Mouse (Mus musculus) heart, embryonic 11.5 days (tissue): Measurements from ENCODE around the gene Fyn. TPM values are rescaled to one million over a fixed set of nuclear protein-coding genes. Genes with fewer than 3 reads are reported as not detected.

Experiments used
- ATAC-seq: fragments of 200-750 bp; cut with Nextera tagmentation; replicated peaks from 2 replicates; pipeline ENCODE4 v1.8.0; 2017; ENCODE audit warnings: moderate library complexity; ENCODE audit not compliant: insufficient number of reproducible peaks, low FRiP score, low TSS enrichment
- H3K27ac ChIP-seq: fragments of 300-500 bp; sonication (generic); 2 replicates; pipeline ENCODE4 v1.5.1; 2014; ENCODE audit warnings: mild to moderate bottlenecking, low read depth, low read length
- H3K27me3 ChIP-seq: fragments of 300-500 bp; sonication (generic); 2 replicates; pipeline ENCODE4 v1.6.1; 2014; ENCODE audit warnings: mild to moderate bottlenecking, low read length, mixed read lengths; ENCODE audit not compliant: control insufficient read depth, insufficient read depth
- H3K36me3 ChIP-seq: fragments of 300-500 bp; sonication (generic); 2 replicates; pipeline ENCODE4 v1.6.1; 2014; ENCODE audit warnings: mild to moderate bottlenecking, low read length, moderate library complexity, mixed read lengths; ENCODE audit not compliant: control insufficient read depth, insufficient read depth
- H3K4me1 ChIP-seq: fragments of 300-500 bp; sonication (generic); 2 replicates; pipeline ENCODE4 v1.6.1; 2014; ENCODE audit warnings: low read length; ENCODE audit not compliant: control insufficient read depth, insufficient read depth
- H3K4me2 ChIP-seq: fragments of 300-500 bp; sonication (generic); 2 replicates; pipeline ENCODE4 v1.6.1; 2014; ENCODE audit warnings: mild to moderate bottlenecking, moderate library complexity
- H3K4me3 ChIP-seq: fragments of 300-500 bp; sonication (generic); 2 replicates; pipeline ENCODE4 v1.5.1; 2014; ENCODE audit warnings: low read depth, low read length
- H3K9ac ChIP-seq: fragments of 300-500 bp; sonication (generic); 2 replicates; pipeline ENCODE4 v1.6.1; 2014; ENCODE audit warnings: mild to moderate bottlenecking, low read depth, low read length, moderate library complexity
- H3K9me3 ChIP-seq: fragments of 300-500 bp; sonication (generic); replicated peaks from 2 replicates; pipeline ENCODE4 v1.6.1; 2016; ENCODE audit warnings: low read length; ENCODE audit not compliant: control insufficient read depth
- WGBS: fragments of 180-500 bp; shearing (Covaris S2); extraction: QIAGEN DNeasy Blood & Tissue Kit; methylation state at CpG from one replicate; pipeline ENCODE4 v1.1.7; 2014; ENCODE audit not compliant: insufficient replicate concordance; 5-methylcytosine and 5-hydroxymethylcytosine counted together
- polyA plus RNA-seq: library from polyadenylated mRNA; unstranded; fragments of >200 nt; fragmentation: Nextera tagmentation; extraction: Ambion mirVana; gene quantifications from 2 replicates; pipeline ENCODE4 v1.2.1, GENCODE M21; 2014

Fyn gene
- polyA plus RNA-seq, 1 experiment from 2014 or later = 17.2 TPM

- WGBS = 67% methylated on average over 8 of the region's 8 CpGs
- no peak overlapping the region for H3K4me2 ChIP-seq
- H3K27ac ChIP-seq = no peak overlapping the region
- H3K9me3 ChIP-seq = no peaks in the 10 kb centered on the region
- H3K27me3 ChIP-seq = no peaks in the 10 kb centered on the region
- H3K9ac ChIP-seq = no peak overlapping the region
- no peaks in the 10 kb centered on the region for H3K36me3 ChIP-seq
- ATAC-seq = no peak
- H3K4me1 ChIP-seq = peaks cover 9% of the 10 kb centered on the region; the same call in 1 of the 2 replicates
- H3K4me3 ChIP-seq = no peak overlapping the region
Measured at GRCm38 (mm10) chr10:39434758-39435448, 66.2 kb downstream of the Fyn start.

GRCm38 (mm10) chr10:39438905-39439304 lies 70.2 kb downstream of the Fyn start:
- Histone ChIP-seq H3K27me3 (no peaks in the 10 kb centered on the region), H3K4me3 (no peak overlapping the region), H3K4me1 (peaks cover 3% of the 10 kb centered on the region; the same call in 1 of the 2 replicates), H3K9ac (no peak overlapping the region), H3K27ac (no peak overlapping the region), H3K36me3 (no peaks in the 10 kb centered on the region), H3K4me2 (no peak overlapping the region), H3K9me3 (no peaks in the 10 kb centered on the region)
- WGBS = 68% methylated on average over 5 of the region's 5 CpGs
- no peak for ATAC-seq

DNA sequence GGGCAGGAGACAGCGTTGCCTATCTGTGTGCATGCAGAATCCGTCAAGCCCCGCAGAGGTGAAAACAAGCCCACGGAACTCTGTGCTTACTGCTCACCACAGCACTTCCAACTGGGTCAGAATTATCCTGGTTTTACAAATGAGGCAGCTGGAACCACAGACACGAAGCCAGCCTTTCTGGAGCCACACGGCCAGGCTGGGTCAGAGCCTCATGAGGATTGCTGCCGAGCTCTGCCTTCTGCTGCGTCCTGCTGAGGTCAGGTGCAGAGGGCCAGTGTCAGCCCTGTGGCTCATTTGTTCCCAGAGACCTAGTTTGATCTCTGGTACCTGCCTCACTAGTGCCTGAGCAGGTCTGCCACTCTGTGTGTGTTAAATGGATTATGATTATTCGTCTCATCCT lies 71.9 kb downstream of the Fyn start:
- no peak overlapping the region for H3K27ac ChIP-seq
- no peak for ATAC-seq
- WGBS = 70% methylated on average over 9 of the region's 9 CpGs

GRCm38 (mm10) chr10:39441636-39442035 lies 73.0 kb downstream of the Fyn start:
- no peak overlapping the region for H3K27ac ChIP-seq
- no peak overlapping the region for H3K4me2 ChIP-seq
- H3K4me3 ChIP-seq = no peak overlapping the region
- no peak for ATAC-seq
- no peaks in the 10 kb centered on the region for H3K27me3 ChIP-seq
- no peaks in the 10 kb centered on the region for H3K4me1 ChIP-seq
- no peak overlapping the region for H3K9ac ChIP-seq
- no peaks in the 10 kb centered on the region for H3K9me3 ChIP-seq
- H3K36me3 ChIP-seq = no peaks in the 10 kb centered on the region

More for the DNA sequence above, 71.9 kb downstream of the Fyn start:
- no peaks in the 10 kb centered on the region for H3K36me3 ChIP-seq
- H3K4me1 ChIP-seq = no peaks in the 10 kb centered on the region
- H3K4me3 ChIP-seq = no peak overlapping the region
- H3K9me3 ChIP-seq = no peaks in the 10 kb centered on the region
- no peak overlapping the region for H3K9ac ChIP-seq
- H3K27me3 ChIP-seq = no peaks in the 10 kb centered on the region
- H3K4me2 ChIP-seq = no peak overlapping the region

GRCm38 (mm10) chr10:39443122-39443521 lies 74.5 kb downstream of the Fyn start:
- Histone ChIP-seq H3K4me2 (no peak overlapping the region), H3K4me3 (no peak overlapping the region), H3K36me3 (no peaks in the 10 kb centered on the region), H3K9me3 (no peaks in the 10 kb centered on the region), H3K4me1 (no peaks in the 10 kb centered on the region), H3K27me3 (no peaks in the 10 kb centered on the region), H3K27ac (no peak overlapping the region), H3K9ac (no peak overlapping the region)
- no peak for ATAC-seq
- 64% methylated on average over 2 of the region's 2 CpGs for WGBS

DNA sequence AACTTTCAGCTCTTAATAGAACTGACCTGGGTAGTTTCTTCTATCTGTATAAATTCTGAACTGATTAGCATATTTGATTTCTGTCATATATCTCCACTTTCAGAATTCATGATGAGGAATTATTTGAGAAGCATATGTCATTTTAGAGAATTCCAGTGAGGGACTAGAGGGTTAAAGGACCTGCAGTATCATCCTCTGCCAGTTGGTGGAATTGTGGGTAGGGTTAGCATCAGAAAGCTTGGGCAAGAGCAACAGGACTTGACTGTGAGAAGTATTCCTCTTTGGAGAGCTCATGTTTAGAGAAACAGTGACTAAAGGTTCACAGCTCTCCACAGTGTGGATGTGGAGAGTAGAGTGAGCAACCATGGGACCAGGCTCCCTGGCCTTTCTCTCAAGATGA lies 75.3 kb downstream of the Fyn start:
- Histone ChIP-seq H3K9ac (no peak overlapping the region), H3K27me3 (no peaks in the 10 kb centered on the region), H3K4me1 (no peaks in the 10 kb centered on the region), H3K9me3 (no peaks in the 10 kb centered on the region), H3K27ac (no peak overlapping the region), H3K36me3 (no peaks in the 10 kb centered on the region), H3K4me3 (no peak overlapping the region), H3K4me2 (no peak overlapping the region)
- ATAC-seq = no peak

- WGBS = 88% methylated on average over 11 of the region's 11 CpGs
- H3K36me3 ChIP-seq = no peaks in the 10 kb centered on the region
- H3K27ac ChIP-seq = no peak overlapping the region
- H3K4me2 ChIP-seq = no peak overlapping the region
- no peak overlapping the region for H3K4me3 ChIP-seq
- no peaks in the 10 kb centered on the region for H3K27me3 ChIP-seq
- H3K9me3 ChIP-seq = no peaks in the 10 kb centered on the region
- no peak for ATAC-seq
- H3K4me1 ChIP-seq = peaks cover 6% of the 10 kb centered on the region; the same call in 1 of the 2 replicates
- no peak overlapping the region for H3K9ac ChIP-seq
Measured at GRCm38 (mm10) chr10:39445870-39446269, 77.2 kb downstream of the Fyn start.

- no peak overlapping the region for H3K9ac ChIP-seq
- no peak overlapping the region for H3K4me3 ChIP-seq
- H3K9me3 ChIP-seq = no peaks in the 10 kb centered on the region
- 84% methylated on average over 5 of the region's 5 CpGs for WGBS
- H3K4me2 ChIP-seq = no peak overlapping the region
- H3K4me1 ChIP-seq = peaks cover 12% of the 10 kb centered on the region
- H3K36me3 ChIP-seq = no peaks in the 10 kb centered on the region
- H3K27ac ChIP-seq = no peak overlapping the region
- no peak for ATAC-seq
- no peaks in the 10 kb centered on the region for H3K27me3 ChIP-seq
Measured at GRCm38 (mm10) chr10:39446706-39447105, 78.1 kb downstream of the Fyn start.

DNA sequence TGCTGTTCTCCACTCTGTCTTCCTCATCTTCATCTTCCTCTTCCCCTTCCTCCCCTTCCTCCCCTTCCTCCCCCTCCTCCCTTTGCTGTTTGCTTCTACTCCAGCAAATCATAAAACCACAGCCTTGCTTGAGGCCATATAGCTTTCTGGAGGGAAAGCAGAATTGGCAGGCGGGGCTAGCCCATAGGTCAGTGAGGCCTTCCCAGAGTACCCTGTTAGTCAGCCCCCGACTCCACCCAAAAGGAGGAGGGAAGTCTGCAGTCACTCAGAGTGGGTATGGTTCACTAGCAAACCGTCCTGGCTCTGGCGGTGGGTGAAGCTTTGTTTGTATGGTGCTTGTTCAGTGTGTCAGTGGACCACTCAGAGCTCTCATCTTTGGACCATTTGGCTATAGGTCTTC lies 80.5 kb downstream of the Fyn start:
- no peak for ATAC-seq
- Histone ChIP-seq H3K27ac (no peak overlapping the region), H3K4me1 (peaks cover 20% of the 10 kb centered on the region), H3K4me2 (no peak overlapping the region), H3K4me3 (no peak overlapping the region), H3K9me3 (no peaks in the 10 kb centered on the region), H3K9ac (no peak overlapping the region), H3K36me3 (no peaks in the 10 kb centered on the region), H3K27me3 (no peaks in the 10 kb centered on the region)
- WGBS = 54% methylated on average over 4 of the region's 4 CpGs
